In the genomic region with DNA sequence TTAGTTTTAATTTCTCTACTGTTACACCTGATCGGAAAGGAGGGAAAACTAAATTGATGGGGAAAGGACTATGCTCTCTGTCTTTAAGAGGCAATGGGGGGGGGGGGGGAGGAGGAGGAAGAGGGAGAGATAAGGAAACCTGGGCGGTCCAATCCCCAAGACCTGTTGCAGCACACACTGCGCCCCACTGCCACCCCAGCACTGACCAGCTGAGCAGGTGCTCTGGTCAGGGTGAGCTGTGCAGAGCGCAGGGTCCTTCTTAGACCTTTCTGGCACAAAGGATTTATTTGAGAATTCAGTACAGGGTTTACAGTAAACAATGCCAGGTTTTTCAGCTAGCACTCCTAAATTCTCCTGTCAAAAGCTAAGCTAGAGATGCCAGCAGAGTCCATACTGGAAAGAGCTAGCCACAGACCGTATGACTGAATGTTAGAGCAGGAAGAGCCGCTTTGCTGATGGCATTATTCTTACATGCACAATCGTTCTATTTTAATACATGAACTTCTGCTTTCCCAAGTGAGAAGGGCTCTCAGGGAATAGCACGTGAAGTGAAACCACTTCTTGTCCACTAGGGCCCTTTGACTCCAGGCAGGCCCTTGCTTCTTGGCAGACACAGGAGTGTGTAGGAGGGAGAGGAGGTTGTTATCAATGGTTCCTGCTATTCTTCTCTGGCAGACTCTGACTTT, we compare ENCODE assay signal across 7 mouse cellular contexts. TPM values are rescaled to one million over a fixed set of nuclear protein-coding genes. Genes with fewer than 3 reads are reported as not detected.
DNase-seq lines count a peak whose midpoint lies in the region; ATAC-seq and TF ChIP-seq lines count a peak whose summit lies in the region.

No protein-coding gene starts in this region.

- no peaks in the 10 kb centered on the region for H3K27me3 ChIP-seq in intestine, postnatal 0 days (replicated peaks; ENCODE audit: control insufficient read depth, insufficient read depth, low read length)

- peak; percentile 58 for DNase-seq in CD4-positive helper T cell, adult 2 months (ENCODE audit: low read depth, low spot score)
- DNase-seq in Muller cell, postnatal 12 days (ENCODE audit: inconsistent ontology term), result peak; percentile 47
- DNase-seq in heart, adult 18-20 months, result peak; percentile 66 to 80
- DNase-seq in urinary bladder, adult 2 months (ENCODE audit: low spot score), result no peak
- DNase-seq in frontal cortex, postnatal 36 days (ENCODE audit: low spot score in 2 of 2), result no peak

- ATAC-seq in intestine, postnatal 0 days, result 0 out of 2 replicates have a peak, but pooled peaks have one; percentile 43
- peak; percentile 87 for ATAC-seq in megakaryocyte, adult 5-6 weeks (ENCODE audit: poor library complexity, severe bottlenecking)

- no peaks in the 10 kb centered on the region for H3K4me1 ChIP-seq in intestine, postnatal 0 days (replicated peaks; ENCODE audit: control insufficient read depth, insufficient read depth, low read length)

- 0 out of 2 replicates have a peak, but pooled peaks cover 6% of the 10 kb centered on the region for H3K9me3 ChIP-seq in intestine, postnatal 0 days (ENCODE audit: control insufficient read depth)

- no peak overlapping the region for H3K27ac ChIP-seq in intestine, postnatal 0 days (ENCODE audit: low read depth, low read length)

- WGBS in intestine, postnatal 0 days, result 54% methylated on average over 8 of the region's 8 CpGs

- peak; percentile 23; the same call in 1 of the 2 replicates for TF ChIP-seq CTCF in intestine, postnatal 0 days (IDR thresholded peaks at IDR 0.05; ENCODE audit: low read depth)

- no peak overlapping the region for H3K9ac ChIP-seq in intestine, postnatal 0 days (ENCODE audit: low read depth, low read length)

- 0 out of 2 replicates have a peak overlapping the region, but pooled peaks have one; percentile 3 for H3K4me2 ChIP-seq in intestine, postnatal 0 days (replicated peaks; ENCODE audit: low read depth)

- H3K36me3 ChIP-seq in intestine, postnatal 0 days (ENCODE audit: control insufficient read depth, insufficient read depth), result no peaks in the 10 kb centered on the region

- no peak overlapping the region for H3K4me3 ChIP-seq in intestine, postnatal 0 days (ENCODE audit: low read depth, low read length)

RNA-seq across cellular contexts. Expression of a gene that starts 49.3 kb away (rescaled TPM):
- 1 to 10 TPM in 1 of 2 experiments, under 1 TPM in 1; 0.37 to 1.4 TPM for total RNA-seq in heart, adult 18-20 months (2021)
- polyA plus RNA-seq in intestine, postnatal 0 days (2015; fragmentation: Nextera tagmentation; extraction: Ambion mirVana), result 1.0 and 1.6 TPM in 2 replicates
- 13.8 and 16.1 TPM in 2 replicates for total RNA-seq in megakaryocyte, adult 5-6 weeks (2015)
- total RNA-seq in megakaryocyte, adult 5-6 weeks (2017), result 9.4 and 10.7 TPM in 2 replicates
- polyA plus RNA-seq in urinary bladder, adult 2 months (2012; rRNA removed), result 3.0 and 3.1 TPM in 2 replicates

Comparison
In these comparisons a context has a peak if more than half of its experiments do, and no peak if none do; other contexts are left out.
1. DNase-seq: peak in CD4-positive helper T cell, adult 2 months (single experiment), Muller cell, postnatal 12 days (single experiment) and heart, adult 18-20 months (2 of 2); none in urinary bladder, adult 2 months (single experiment) and frontal cortex, postnatal 36 days (0 of 2).
2. RNA of a gene that starts 49.3 kb away (total RNA-seq): 9.4 to 16.1 TPM in megakaryocyte, adult 5-6 weeks; 0.37 to 1.4 TPM in heart, adult 18-20 months; every median in the first group is over 4 times any median in the second.